Mouse (Mus musculus) erythroid progenitor cell, adult 5-6 weeks (primary cell): ENCODE data around the gene Supt5. TPM values are rescaled to one million over a fixed set of nuclear protein-coding genes. Genes with fewer than 3 reads are reported as not detected.
"Not testable (repeated sequence)": the region's sequence is repeated elsewhere in the genome, so short reads cannot be mapped to it uniquely, and the experiment has no call there.

ENCODE experiments used
- ATAC-seq: replicated peaks from 2 replicates; pipeline ENCODE4 v1.8.0; 2016; ENCODE audit warnings: moderate number of reproducible peaks, mild to moderate bottlenecking, moderate TSS enrichment, inconsistent platforms; ENCODE audit not compliant: poor library complexity, low FRiP score, severe bottlenecking
- total RNA-seq, 2 experiments: library from RNA; stranded (forward) in 1 of 2; stranded (reverse) in 1 of 2; fragments of 150-400 nt in 1 of 2; fragments of 186-747, 209-891 nt in 1 of 2; gene quantifications; 2 replicates each; pipeline versions ENCODE4 v1.2.3 to v1.2.4; 2015 to 2017; ENCODE audit warnings: low replicate concordance in 2 of 2

The Supt5 gene
- total RNA-seq (2015; ENCODE audit: low replicate concordance) (33.5 and 37.8 TPM in 2 replicates), total RNA-seq (2017; ENCODE audit: low replicate concordance) (34.3 and 43.0 TPM in 2 replicates)

DNA sequence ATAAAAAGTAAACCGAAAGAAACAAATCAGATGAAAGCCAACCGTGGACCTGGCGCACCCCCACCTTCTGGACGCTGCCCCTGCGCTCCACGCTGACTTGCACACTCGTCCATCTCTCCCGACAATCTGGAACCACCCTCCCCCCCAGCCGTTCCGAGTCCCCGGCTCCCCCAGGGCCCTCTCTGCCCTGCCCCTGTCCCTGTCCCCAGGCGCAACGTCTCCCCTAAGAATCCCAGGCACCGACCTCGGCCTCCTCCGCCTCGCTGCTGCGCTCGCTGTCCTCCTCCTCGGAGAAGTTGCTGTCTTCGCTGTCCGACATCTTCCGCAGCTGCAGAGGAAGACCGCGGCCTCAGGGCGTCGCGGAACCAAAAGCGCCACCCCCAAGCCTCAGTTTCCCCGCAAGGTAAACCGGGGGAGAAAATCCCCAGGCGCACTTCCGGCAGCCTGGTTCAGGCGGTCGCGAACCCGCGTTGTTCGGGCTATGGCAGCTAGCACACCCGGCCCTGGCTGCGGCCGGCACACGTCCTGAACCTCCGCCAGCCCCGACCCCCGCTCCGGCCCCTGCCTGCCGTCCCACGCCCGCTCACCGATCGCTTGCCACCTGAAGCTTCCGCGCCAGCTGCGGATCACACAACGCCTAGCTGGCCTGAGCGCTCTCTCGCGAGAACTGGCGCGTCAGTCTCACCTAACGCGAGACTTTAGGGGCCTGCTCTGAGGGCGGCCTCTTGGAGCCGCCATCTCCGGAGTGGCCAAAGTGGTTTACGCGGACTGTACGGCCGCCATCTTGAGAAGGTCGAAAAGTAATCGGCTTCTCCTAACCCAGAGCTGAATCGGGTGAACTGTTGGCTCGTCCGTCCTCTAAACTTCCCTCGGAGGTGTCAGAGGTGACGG, at the start of gene Supt5:
Gene Supt5 (minus strand): TSS at position 639 of the 891 bp plus-strand sequence.
- ATAC-seq = peak; percentile 98

- ATAC-seq = not testable (repeated sequence)
These were observed 48.8 kb upstream of the Supt5 start for GRCm38 (mm10) chr7:28387384-28387783.

- ATAC-seq = 0 out of 2 replicates have a peak, but pooled peaks have one; percentile 4
These were observed 48.3 kb upstream of the Supt5 start for GRCm38 (mm10) chr7:28386877-28387276.

- peak; percentile 73 for ATAC-seq
These were observed 47.9 kb upstream of the Supt5 start for GRCm38 (mm10) chr7:28386462-28386861.

DNA sequence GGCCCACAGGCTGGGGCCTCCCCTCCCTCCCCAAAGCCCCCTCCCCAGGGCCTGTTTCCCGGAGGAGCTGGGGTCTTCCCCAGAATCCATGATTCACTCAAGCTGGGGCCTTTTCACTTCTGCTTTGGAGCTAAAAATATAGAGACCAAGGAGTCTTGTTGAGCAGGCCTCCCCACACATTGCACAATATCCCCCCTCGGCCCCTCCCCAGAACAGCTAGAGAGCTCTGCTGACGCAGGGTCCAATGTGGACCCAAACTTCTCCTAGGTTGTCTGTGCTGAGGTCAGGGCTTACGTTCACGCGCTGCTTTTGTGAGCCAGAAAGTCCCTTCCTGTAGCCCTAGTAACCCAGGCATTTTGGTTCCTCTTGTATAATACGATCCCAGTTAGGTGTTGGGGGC, 47.5 kb upstream of the Supt5 start:
- no peak for ATAC-seq

DNA sequence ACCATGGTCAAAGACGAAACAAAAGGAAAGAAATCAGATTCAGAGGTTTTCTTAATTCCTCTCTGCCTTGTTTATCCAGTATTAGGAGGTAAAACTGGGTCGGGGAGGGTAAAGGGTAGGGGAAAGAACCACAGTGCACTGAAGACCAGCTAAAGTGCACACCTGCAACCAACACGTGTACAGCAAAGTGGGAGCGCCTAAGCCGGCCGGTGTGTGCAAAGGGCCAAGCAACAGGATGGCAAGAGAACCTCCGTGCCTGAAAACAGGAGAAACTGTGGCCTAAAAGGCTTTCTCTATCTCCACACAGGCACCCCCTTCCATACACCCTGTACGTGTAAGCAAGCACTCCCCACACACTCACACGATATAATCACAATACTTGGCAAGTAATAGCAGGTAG, 46.6 kb upstream of the Supt5 start:
- ATAC-seq = no peak

- no peak for ATAC-seq
These were observed 45.6 kb upstream of the Supt5 start for GRCm38 (mm10) chr7:28384162-28384561.

- ATAC-seq = no peak
These were observed 45.1 kb upstream of the Supt5 start for GRCm38 (mm10) chr7:28383606-28384005.

- ATAC-seq = peak; percentile 26; the same call in 1 of the 2 replicates
These were observed 44.4 kb upstream of the Supt5 start for GRCm38 (mm10) chr7:28382981-28383396.

DNA sequence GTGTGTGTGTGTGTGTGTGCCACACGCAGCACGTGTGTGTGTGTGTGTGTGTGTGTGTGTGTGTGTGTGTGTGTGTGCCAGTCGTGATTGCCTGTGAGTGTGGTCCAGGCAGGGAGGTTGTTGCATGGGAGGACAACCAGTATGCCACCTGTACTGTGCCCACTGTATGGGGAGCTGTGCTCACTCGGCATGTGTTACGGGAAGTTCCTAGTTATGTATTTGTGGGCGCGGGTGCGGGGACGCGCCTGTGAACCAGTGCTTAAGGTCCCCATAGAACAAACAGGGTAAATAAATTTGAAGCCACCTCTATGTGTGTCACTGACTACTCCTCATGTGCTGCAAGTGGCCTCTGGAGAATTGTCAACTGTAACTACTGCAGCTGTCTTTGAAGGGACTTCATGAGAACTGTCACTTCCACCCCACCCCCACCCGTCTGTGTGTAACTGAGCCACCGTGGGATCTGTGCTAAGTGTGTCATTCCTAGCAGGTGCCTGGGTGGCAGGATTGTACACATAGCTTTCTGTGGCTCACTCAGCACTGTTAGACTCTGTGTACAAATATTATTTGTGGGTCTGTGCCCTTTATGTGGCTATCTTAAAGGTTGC, 43.9 kb upstream of the Supt5 start:
- no peak for ATAC-seq

GRCm38 (mm10) chr7:28381938-28382337, 43.4 kb upstream of the Supt5 start:
- no peak for ATAC-seq

GRCm38 (mm10) chr7:28381017-28381790, 42.7 kb upstream of the Supt5 start:
- ATAC-seq = no peak

- ATAC-seq = no peak
These were observed 41.9 kb upstream of the Supt5 start, which contains the start of gene Zfp36 for GRCm38 (mm10) chr7:28380237-28381016. Gene Zfp36, minus strand, starts transcription at chr7:28380253.

DNA sequence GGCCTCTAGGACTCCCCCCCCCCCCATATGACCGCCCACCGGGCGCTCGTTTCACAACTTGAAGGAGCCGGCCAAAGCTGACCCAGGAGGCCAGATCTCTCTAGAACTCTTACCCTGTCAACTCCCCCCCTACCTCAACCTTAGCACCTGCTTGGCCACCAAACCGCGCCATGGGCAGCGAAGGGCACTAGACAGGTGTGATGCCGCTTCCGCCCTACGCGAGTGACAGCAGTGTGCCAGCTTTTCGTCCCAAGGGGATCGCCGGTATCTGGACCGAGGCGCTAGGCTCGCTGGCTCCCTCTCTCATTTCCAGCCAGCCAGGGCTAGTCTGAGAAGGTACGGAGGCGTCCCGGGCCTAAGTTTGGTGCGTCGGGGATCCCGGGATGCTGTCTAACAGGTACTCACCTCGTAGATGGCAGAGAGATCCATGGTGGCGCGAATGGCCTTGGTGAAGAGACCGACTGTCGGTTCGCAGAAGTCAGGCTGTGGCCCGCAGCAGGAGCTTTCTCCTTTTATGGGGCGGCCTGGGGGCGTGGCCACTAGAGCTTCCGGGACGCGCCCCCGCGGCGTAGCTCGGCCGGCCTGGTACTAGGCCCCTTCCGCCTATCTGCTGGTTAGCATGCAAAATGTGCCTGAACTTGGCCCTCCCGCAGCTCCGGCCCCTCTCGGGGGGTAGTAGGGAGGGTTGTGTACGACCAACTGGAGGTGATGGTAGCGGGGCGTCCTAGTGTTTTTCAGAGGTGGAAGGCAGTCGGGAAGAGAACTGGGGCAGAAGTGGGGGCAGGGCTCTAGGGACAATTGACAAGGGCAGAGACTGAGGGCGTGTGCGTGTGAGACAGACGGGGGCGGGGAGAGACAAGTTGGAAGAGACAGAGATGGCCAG, 40.5 kb upstream of the Supt5 start:
- peak; percentile 80 for ATAC-seq

DNA sequence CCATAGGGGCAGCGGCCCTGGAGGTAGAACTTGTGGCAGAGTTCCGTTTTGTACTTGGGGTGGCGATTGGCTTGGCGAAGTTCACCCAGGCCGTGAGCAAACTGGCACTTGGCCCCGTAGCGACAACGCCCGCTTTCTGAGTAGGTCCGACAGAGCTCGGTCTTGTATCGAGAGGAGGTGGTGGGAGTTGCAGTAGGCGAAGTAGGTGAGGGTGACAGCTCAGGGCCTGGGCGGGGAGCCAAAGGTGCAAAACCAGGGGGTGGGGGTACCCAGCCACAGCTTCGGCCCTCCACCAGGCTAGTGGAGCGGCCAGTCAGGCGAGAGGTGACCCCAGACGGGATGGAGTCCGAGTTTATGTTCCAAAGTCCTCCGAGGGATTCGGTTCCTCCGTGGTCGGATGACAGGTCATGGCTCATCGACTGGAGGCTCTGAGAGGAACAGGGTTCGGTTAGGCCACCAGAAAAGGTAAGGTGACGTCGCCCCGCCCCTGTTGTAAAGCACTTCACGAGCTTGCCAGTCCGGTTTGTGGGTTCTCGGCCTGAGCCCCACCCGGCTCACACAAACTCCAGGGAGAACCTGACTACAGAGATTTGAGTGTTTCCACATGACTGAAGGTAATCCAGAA, 39.6 kb upstream of the Supt5 start:
- no peak for ATAC-seq

- ATAC-seq = no peak
These were observed 38.9 kb upstream of the Supt5 start for GRCm38 (mm10) chr7:28377190-28378065.
